ENCODE assay signal across 13 mouse cellular contexts in the genomic region with DNA sequence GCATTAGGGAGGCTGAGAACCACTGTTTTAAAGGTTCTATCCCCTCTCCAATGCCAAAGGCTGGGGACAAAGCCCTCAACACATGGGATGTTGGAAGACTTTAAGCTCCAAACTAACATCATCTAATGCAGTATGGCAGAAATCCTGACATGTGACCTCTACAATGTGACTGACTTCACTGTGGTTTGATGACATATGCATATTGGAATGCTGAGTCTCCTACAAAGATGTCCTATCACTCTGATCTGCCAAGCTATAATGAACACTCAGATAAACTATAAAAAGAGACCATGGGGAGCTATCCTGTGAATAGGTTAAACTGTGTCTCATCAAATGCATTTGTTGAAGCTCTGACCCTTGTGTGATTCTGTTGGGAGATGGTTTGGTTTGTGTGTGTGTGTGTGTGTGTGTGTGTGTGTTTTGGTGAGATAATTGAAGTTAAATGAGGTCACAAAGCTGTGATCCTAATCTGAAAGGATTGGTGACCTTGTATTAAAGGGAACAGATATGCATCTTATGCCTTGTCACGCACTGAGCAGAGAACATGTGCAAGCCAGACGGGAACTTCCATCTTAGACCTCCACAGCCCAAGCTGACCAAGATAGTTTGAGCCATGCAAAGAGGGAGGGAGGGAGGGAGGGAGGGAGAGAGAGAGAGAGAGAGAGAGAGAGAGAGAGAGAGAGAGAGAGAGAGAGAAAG.
"Had no signal": no experiment of that assay in that cellular context is flagged by ENCODE, and none has a peak within 500 bp of the region (broad histone marks: within the 10 kb centered on the region; RNA-seq: fewer than 3 reads in every experiment).

No protein-coding gene starts in this region.

- ATAC-seq: liver, postnatal 0 days; lung, postnatal 0 days; midbrain, embryonic 13.5 days; midbrain, embryonic 16.5 days had no signal

- H3K4me3 ChIP-seq: layer of hippocampus, adult 2 months; megakaryocyte, embryonic 14.5 days; midbrain, embryonic 10.5 days; midbrain, embryonic 13.5 days had no signal

- H3K27me3 ChIP-seq: megakaryocyte, embryonic 14.5 days; midbrain, embryonic 13.5 days had no signal

- DNase-seq: kidney, adult 2 months; kidney, postnatal 25 days; layer of hippocampus, adult 9-11 months; liver, postnatal 0 days; lung, embryonic 14.5 days; right cerebral cortex, postnatal 25 days; thymus, postnatal 25 days had no signal
